Mouse (Mus musculus): Measurements from ENCODE around the gene Snai3. TPM values are rescaled to one million over a fixed set of nuclear protein-coding genes. Genes with fewer than 3 reads are reported as not detected.

Snai3 gene
- total RNA-seq (2014; rRNA removed) (0.23 TPM in 1 of 2 replicates, not detected in the other), polyA plus RNA-seq (2015; fragmentation: Nextera tagmentation; extraction: Ambion mirVana) (not detected in 2 replicates)

GRCm38 (mm10) chr8:122460524-122461472, at the start of gene Snai3:
Snai3 (minus strand) TSS chr8:122460733.
- 2% methylated on average over 56 of the region's 56 CpGs for WGBS
- Histone ChIP-seq H3K9me3 (ENCODE audit: low read length) (no peaks in the 10 kb centered on the region), H3K36me3 (ENCODE audit: insufficient read depth) (no peaks in the 10 kb centered on the region), H3K27ac (ENCODE audit: low read depth, low read length) (no peak within 1 kb of the TSS), H3K4me1 (ENCODE audit: insufficient read depth) (no peaks in the 10 kb centered on the region), H3K27me3 (ENCODE audit: insufficient read depth, low read length) (peaks cover 28% of the 10 kb centered on the region), H3K4me3 (ENCODE audit: low read depth, low read length) (peak within 1 kb of the TSS; percentile 32), H3K9ac (no peak within 1 kb of the TSS), H3K4me2 (ENCODE audit: low read depth) (peak within 1 kb of the TSS; percentile 59)
- DNase-seq (no peak), ATAC-seq (peak; percentile 54)
- TF ChIP-seq CTCF (IDR thresholded peaks at IDR 0.05; ENCODE audit: low read depth): no peak

- no peak overlapping the region for H3K9ac ChIP-seq
- H3K27me3 ChIP-seq (ENCODE audit: insufficient read depth, low read length): no peaks in the 10 kb centered on the region
- DNase-seq (peak; percentile 85), ATAC-seq (peak; percentile 48)
- H3K4me3 ChIP-seq (ENCODE audit: low read depth, low read length): no peak overlapping the region
- peak; percentile 94 for TF ChIP-seq CTCF (IDR thresholded peaks at IDR 0.05; ENCODE audit: low read depth)
- H3K27ac ChIP-seq (ENCODE audit: low read depth, low read length): no peak overlapping the region
- 39% methylated on average over 10 of the region's 10 CpGs for WGBS
- no peaks in the 10 kb centered on the region for H3K36me3 ChIP-seq (ENCODE audit: insufficient read depth)
- no peak overlapping the region for H3K4me2 ChIP-seq (ENCODE audit: low read depth)
- H3K4me1 ChIP-seq (ENCODE audit: insufficient read depth): no peaks in the 10 kb centered on the region
- H3K9me3 ChIP-seq (ENCODE audit: low read length): no peaks in the 10 kb centered on the region
These were observed 40.3 kb upstream of the Snai3 start for GRCm38 (mm10) chr8:122500856-122501255.

- TF ChIP-seq CTCF (IDR thresholded peaks at IDR 0.05; ENCODE audit: low read depth): peak; percentile 34; the same call in 1 of the 2 replicates
- Histone ChIP-seq H3K4me2 (ENCODE audit: low read depth) (no peak overlapping the region), H3K27ac (ENCODE audit: low read depth, low read length) (no peak overlapping the region), H3K9me3 (ENCODE audit: low read length) (no peaks in the 10 kb centered on the region), H3K27me3 (ENCODE audit: insufficient read depth, low read length) (no peaks in the 10 kb centered on the region), H3K4me3 (ENCODE audit: low read depth, low read length) (no peak overlapping the region), H3K4me1 (ENCODE audit: insufficient read depth) (no peaks in the 10 kb centered on the region), H3K36me3 (ENCODE audit: insufficient read depth) (no peaks in the 10 kb centered on the region), H3K9ac (no peak overlapping the region)
- 65% methylated on average over 17 of the region's 17 CpGs for WGBS
- DNase-seq (no peak), ATAC-seq (no peak)
These were observed 37.4 kb upstream of the Snai3 start for GRCm38 (mm10) chr8:122497912-122498311.

GRCm38 (mm10) chr8:122497016-122497734, 36.6 kb upstream of the Snai3 start:
- TF ChIP-seq CTCF (IDR thresholded peaks at IDR 0.05; ENCODE audit: low read depth): no peak
- 82% methylated on average over 12 of the region's 12 CpGs for WGBS
- Histone ChIP-seq H3K27ac (ENCODE audit: low read depth, low read length) (no peak overlapping the region), H3K27me3 (ENCODE audit: insufficient read depth, low read length) (no peaks in the 10 kb centered on the region), H3K36me3 (ENCODE audit: insufficient read depth) (no peaks in the 10 kb centered on the region), H3K4me2 (ENCODE audit: low read depth) (no peak overlapping the region), H3K4me1 (ENCODE audit: insufficient read depth) (no peaks in the 10 kb centered on the region), H3K9me3 (ENCODE audit: low read length) (no peaks in the 10 kb centered on the region), H3K4me3 (ENCODE audit: low read depth, low read length) (no peak overlapping the region), H3K9ac (no peak overlapping the region)
- DNase-seq: no peak
- no peak for ATAC-seq

GRCm38 (mm10) chr8:122488387-122488786, 27.9 kb upstream of the Snai3 start:
- DNase-seq (peak; percentile 52), ATAC-seq (peak; percentile 66)
- Histone ChIP-seq H3K36me3 (ENCODE audit: insufficient read depth) (peaks cover 13% of the 10 kb centered on the region), H3K9ac (no peak overlapping the region), H3K27me3 (ENCODE audit: insufficient read depth, low read length) (no peaks in the 10 kb centered on the region), H3K9me3 (ENCODE audit: low read length) (no peaks in the 10 kb centered on the region), H3K4me1 (ENCODE audit: insufficient read depth) (no peaks in the 10 kb centered on the region), H3K27ac (ENCODE audit: low read depth, low read length) (no peak overlapping the region), H3K4me3 (ENCODE audit: low read depth, low read length) (no peak overlapping the region), H3K4me2 (ENCODE audit: low read depth) (no peak overlapping the region)
- TF ChIP-seq CTCF (IDR thresholded peaks at IDR 0.05; ENCODE audit: low read depth): no peak
- 62% methylated on average over 9 of the region's 9 CpGs for WGBS

- DNase-seq: no peak
- no peak overlapping the region for H3K9ac ChIP-seq
- no peak overlapping the region for H3K27ac ChIP-seq (ENCODE audit: low read depth, low read length)
- no peak overlapping the region for H3K4me2 ChIP-seq (ENCODE audit: low read depth)
- H3K27me3 ChIP-seq (ENCODE audit: insufficient read depth, low read length): no peaks in the 10 kb centered on the region
- TF ChIP-seq CTCF (IDR thresholded peaks at IDR 0.05; ENCODE audit: low read depth): no peak
- no peaks in the 10 kb centered on the region for H3K4me1 ChIP-seq (ENCODE audit: insufficient read depth)
- H3K9me3 ChIP-seq (ENCODE audit: low read length): no peaks in the 10 kb centered on the region
- peaks cover 43% of the 10 kb centered on the region for H3K36me3 ChIP-seq (ENCODE audit: insufficient read depth)
- no peak overlapping the region for H3K4me3 ChIP-seq (ENCODE audit: low read depth, low read length)
- no peak for ATAC-seq
- 92% methylated on average over 12 of the region's 12 CpGs for WGBS
These were observed 24.3 kb upstream of the Snai3 start for GRCm38 (mm10) chr8:122484831-122485230.

All from forebrain, postnatal 0 days (tissue).